Mouse (Mus musculus) embryonic fibroblast, embryonic 13.5 days (primary cell): ENCODE measurements around the gene Smug1. TPM values are rescaled to one million over a fixed set of nuclear protein-coding genes. Genes with fewer than 3 reads are reported as not detected.
A peak's percentile ranks its signal among the peaks of the same experiment; 100 is the strongest.

ENCODE experiments used
- H3K27ac ChIP-seq: 2 replicates; pipeline ENCODE4 v1.5.1; 2012; ENCODE audit warnings: low read length, control low read depth, inconsistent platforms; ENCODE audit not compliant: insufficient read depth
- H3K4me1 ChIP-seq: 2 replicates; pipeline ENCODE4 v1.6.1; 2011; ENCODE audit warnings: low read length; ENCODE audit not compliant: control insufficient read depth, insufficient read depth
- H3K4me3 ChIP-seq: 2 replicates; pipeline ENCODE4 v1.5.1; 2011; ENCODE audit warnings: mild to moderate bottlenecking, control low read depth, low read length; ENCODE audit not compliant: insufficient read depth
- CTCF ChIP-seq: IDR thresholded peaks from 2 replicates; pipeline ENCODE4 v1.5.1; 2011; ENCODE audit warnings: mild to moderate bottlenecking, control low read depth, low read length, moderate library complexity, borderline replicate concordance; ENCODE audit not compliant: insufficient read depth
- POLR2A ChIP-seq: IDR thresholded peaks from 2 replicates; pipeline ENCODE4 v1.6.1; 2011; ENCODE audit warnings: low read depth, mild to moderate bottlenecking, control low read depth, low read length, moderate library complexity
- polyA plus RNA-seq: library from polyadenylated mRNA; stranded (reverse); fragments of >200 nt; gene quantifications from 2 replicates; pipeline ENCODE4 v1.2.4, GENCODE M21; 2011; ENCODE audit warnings: low read depth; ENCODE audit not compliant: missing spikeins, insufficient read length

Smug1 gene
- polyA plus RNA-seq, 1 experiment: 10.4 TPM

- no peak overlapping the region for H3K4me3 ChIP-seq
- peaks cover 14% of the 10 kb centered on the region for H3K4me1 ChIP-seq
- no peak for TF ChIP-seq CTCF
- TF ChIP-seq POLR2A: no peak
- H3K27ac ChIP-seq: no peak overlapping the region
These were observed 37.6 kb downstream of the Smug1 start for GRCm38 (mm10) chr15:103129289-103129688.

- H3K4me3 ChIP-seq: no peak overlapping the region
- no peak for TF ChIP-seq CTCF
- TF ChIP-seq POLR2A: no peak
- 0 out of 2 replicates have a peak overlapping the region, but pooled peaks have one; percentile 45 for H3K27ac ChIP-seq
- peaks cover 14% of the 10 kb centered on the region for H3K4me1 ChIP-seq
These were observed 38.6 kb downstream of the Smug1 start for GRCm38 (mm10) chr15:103128056-103128833.

DNA sequence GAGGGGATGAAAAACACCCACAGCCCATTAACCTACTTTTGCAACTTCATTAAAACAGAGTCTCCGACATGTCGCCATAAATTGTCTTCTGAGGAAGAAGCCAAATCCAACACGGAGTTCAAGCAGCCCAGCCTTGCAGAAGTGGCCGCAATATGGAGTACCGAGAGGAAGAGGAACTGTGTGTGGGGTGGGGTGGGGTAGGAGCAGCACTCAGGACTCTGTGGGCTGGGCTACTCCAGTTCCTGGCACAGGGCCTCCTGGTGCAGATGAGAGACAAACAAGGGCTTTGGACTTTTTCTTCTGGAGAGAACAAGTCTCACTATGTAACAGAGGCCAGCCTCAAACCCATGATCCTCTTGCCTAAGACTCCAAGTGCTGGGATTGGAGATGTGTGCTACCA, 40.9 kb downstream of the Smug1 start:
- no peak overlapping the region for H3K27ac ChIP-seq
- TF ChIP-seq CTCF (no peak), POLR2A (no peak)
- no peak overlapping the region for H3K4me3 ChIP-seq
- H3K4me1 ChIP-seq: peaks cover 14% of the 10 kb centered on the region

GRCm38 (mm10) chr15:103124254-103124653, 42.6 kb downstream of the Smug1 start:
- Histone ChIP-seq H3K27ac (no peak overlapping the region), H3K4me1 (peaks cover 13% of the 10 kb centered on the region), H3K4me3 (no peak overlapping the region)
- TF ChIP-seq CTCF (no peak), POLR2A (no peak)

DNA sequence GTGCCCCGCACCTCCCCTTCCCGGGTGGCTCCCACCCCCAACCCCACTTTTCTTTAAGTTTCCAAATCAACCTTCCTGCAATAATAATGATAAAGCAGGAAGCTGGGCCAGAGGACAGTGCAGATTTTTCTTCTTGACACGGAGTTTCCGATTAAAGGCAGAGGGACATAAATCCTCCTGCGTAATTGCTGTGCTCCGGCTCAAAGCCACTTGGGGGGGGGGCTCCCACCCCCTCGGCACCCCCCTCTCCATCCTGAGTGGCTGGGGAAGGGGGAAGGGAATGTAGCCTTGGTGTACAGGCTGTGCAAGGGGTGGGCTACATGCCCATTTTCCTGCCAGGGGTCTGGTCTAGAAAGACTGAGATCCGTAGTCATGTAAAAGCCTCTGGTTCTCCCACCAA, 43.5 kb downstream of the Smug1 start:
- no peak for TF ChIP-seq POLR2A
- no peak for TF ChIP-seq CTCF
- H3K4me3 ChIP-seq: no peak overlapping the region
- no peak overlapping the region for H3K27ac ChIP-seq
- H3K4me1 ChIP-seq: peaks cover 5% of the 10 kb centered on the region

DNA sequence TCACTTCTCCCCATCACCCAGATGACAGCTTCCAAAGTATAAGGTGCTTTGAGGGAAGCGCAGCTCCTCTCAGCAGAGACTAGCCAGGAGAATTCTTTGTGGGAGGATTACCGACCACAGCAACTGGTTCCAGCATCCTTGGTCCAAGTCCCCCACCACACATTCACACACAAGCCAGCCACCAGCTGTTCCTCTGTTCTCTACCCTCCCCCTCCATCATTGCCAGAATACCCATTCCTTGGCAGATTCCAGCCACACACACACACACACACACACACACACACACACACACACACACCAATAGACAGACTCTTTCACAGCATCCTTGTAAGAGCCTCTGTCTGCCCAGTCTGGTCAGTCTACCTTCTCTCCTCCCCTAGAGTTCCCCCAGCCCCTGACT, 44.5 kb downstream of the Smug1 start:
- Histone ChIP-seq H3K27ac (no peak overlapping the region), H3K4me3 (no peak overlapping the region), H3K4me1 (no peaks in the 10 kb centered on the region)
- TF ChIP-seq POLR2A: no peak
- no peak for TF ChIP-seq CTCF

GRCm38 (mm10) chr15:103121416-103121815, 45.5 kb downstream of the Smug1 start:
- TF ChIP-seq CTCF (peak; percentile 23; the same call in 1 of the 2 replicates), POLR2A (no peak)
- no peaks in the 10 kb centered on the region for H3K4me1 ChIP-seq
- H3K4me3 ChIP-seq: no peak overlapping the region
- H3K27ac ChIP-seq: no peak overlapping the region

DNA sequence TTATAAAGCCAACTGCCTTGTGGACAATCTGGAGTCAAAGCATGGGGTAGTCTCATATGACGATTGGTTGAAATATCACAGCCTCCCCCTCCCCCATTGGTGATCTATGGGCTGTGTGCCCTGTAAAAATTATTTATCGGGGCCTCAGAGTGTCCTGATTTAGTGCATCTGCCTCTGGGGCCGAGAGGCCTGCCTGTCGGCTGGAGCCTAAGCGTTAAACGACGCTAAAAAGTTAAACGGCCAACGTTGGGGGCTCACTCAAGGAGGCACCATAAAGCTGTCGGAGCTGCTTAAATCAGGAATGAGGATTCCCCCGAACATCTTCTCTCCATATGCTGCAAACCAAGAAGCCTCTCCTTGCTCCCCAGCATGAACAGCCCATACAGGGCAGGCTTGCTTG, 46.3 kb downstream of the Smug1 start:
- no peaks in the 10 kb centered on the region for H3K4me1 ChIP-seq
- no peak for TF ChIP-seq POLR2A
- no peak for TF ChIP-seq CTCF
- no peak overlapping the region for H3K27ac ChIP-seq
- no peak overlapping the region for H3K4me3 ChIP-seq

- H3K4me1 ChIP-seq: 0 out of 2 replicates have a peak, but pooled peaks cover 3% of the 10 kb centered on the region
- H3K27ac ChIP-seq: no peak overlapping the region
- H3K4me3 ChIP-seq: no peak overlapping the region
- no peak for TF ChIP-seq CTCF
- TF ChIP-seq POLR2A: no peak
These were observed 51.2 kb downstream of the Smug1 start for GRCm38 (mm10) chr15:103115726-103116125.

GRCm38 (mm10) chr15:103115256-103115655, 51.6 kb downstream of the Smug1 start:
- no peak for TF ChIP-seq POLR2A
- no peak for TF ChIP-seq CTCF
- Histone ChIP-seq H3K4me3 (no peak overlapping the region), H3K4me1 (0 out of 2 replicates have a peak, but pooled peaks cover 3% of the 10 kb centered on the region), H3K27ac (no peak overlapping the region)
